Mouse (Mus musculus) hindbrain, embryonic 14.5 days (tissue): Measurements from ENCODE around the gene Raph1. TPM values are rescaled to one million over a fixed set of nuclear protein-coding genes. Genes with fewer than 3 reads are reported as not detected.
A peak's percentile ranks its signal among the peaks of the same experiment; 100 is the strongest.

ENCODE experiments used
- ATAC-seq: fragments of 200-750 bp; cut with Nextera tagmentation; 2 replicates; pipeline ENCODE4 v1.8.0; 2017; ENCODE audit warnings: moderate number of reproducible peaks, mild to moderate bottlenecking, moderate TSS enrichment, moderate library complexity; ENCODE audit not compliant: low FRiP score
- DNase-seq: peaks from one replicate; pipeline ENCODE4 v3.0.0-alpha.2; 2015; ENCODE audit warnings: low spot score
- H3K27ac ChIP-seq: fragments of 300-500 bp; sonication (generic); 2 replicates; pipeline ENCODE4 v1.5.1; 2014; ENCODE audit warnings: mild to moderate bottlenecking, moderate library complexity
- H3K27me3 ChIP-seq: fragments of 300-500 bp; sonication (generic); 2 replicates; pipeline ENCODE4 v1.6.1; 2014; ENCODE audit warnings: mild to moderate bottlenecking, low read length, mixed read lengths; ENCODE audit not compliant: control insufficient read depth, insufficient read depth
- H3K36me3 ChIP-seq: fragments of 300-500 bp; sonication (generic); replicated peaks from 2 replicates; pipeline ENCODE4 v1.6.1; 2014; ENCODE audit not compliant: control insufficient read depth, insufficient read depth
- H3K4me1 ChIP-seq: fragments of 300-500 bp; sonication (generic); replicated peaks from 2 replicates; pipeline ENCODE4 v1.6.1; 2014; ENCODE audit warnings: antibody characterized with exemption, low read length, mixed read lengths; ENCODE audit not compliant: control insufficient read depth, insufficient read depth
- H3K4me2 ChIP-seq: fragments of 300-500 bp; sonication (generic); replicated peaks from 2 replicates; pipeline ENCODE4 v1.6.1; 2014; ENCODE audit warnings: mild to moderate bottlenecking, moderate library complexity
- H3K4me3 ChIP-seq: fragments of 300-500 bp; sonication (generic); replicated peaks from 2 replicates; pipeline ENCODE4 v1.5.1; 2014; ENCODE audit warnings: mild to moderate bottlenecking, low read length
- H3K9ac ChIP-seq: fragments of 300-500 bp; sonication (generic); 2 replicates; pipeline ENCODE4 v1.6.1; 2014
- H3K9me3 ChIP-seq: fragments of 300-500 bp; sonication (generic); 2 replicates; pipeline ENCODE4 v1.6.1; 2016; ENCODE audit warnings: low read length; ENCODE audit not compliant: control insufficient read depth
- WGBS: fragments of 180-500 bp; shearing (Covaris S2); extraction: QIAGEN DNeasy Blood & Tissue Kit; methylation state at CpG from one replicate; pipeline ENCODE4 v1.1.7; 2014; 5-methylcytosine and 5-hydroxymethylcytosine counted together
- polyA plus RNA-seq: library from polyadenylated mRNA; unstranded; fragments of >200 nt; fragmentation: Nextera tagmentation; extraction: Ambion mirVana; gene quantifications from 2 replicates; pipeline ENCODE4 v1.2.1, GENCODE M21; 2014

The Raph1 gene
- polyA plus RNA-seq, 1 experiment from 2014 or later: 34.9 TPM

- WGBS: 90% methylated on average over 6 of the region's 6 CpGs
- ATAC-seq (no peak), DNase-seq (no peak)
- no peak overlapping the region for H3K27ac ChIP-seq
- no peaks in the 10 kb centered on the region for H3K9me3 ChIP-seq
- H3K4me3 ChIP-seq: no peak overlapping the region
- no peaks in the 10 kb centered on the region for H3K4me1 ChIP-seq
- no peak overlapping the region for H3K4me2 ChIP-seq
- peaks cover 59% of the 10 kb centered on the region for H3K36me3 ChIP-seq
- no peak overlapping the region for H3K9ac ChIP-seq
- H3K27me3 ChIP-seq: no peaks in the 10 kb centered on the region
Observed at GRCm38 (mm10) chr1:60530107-60530506, 36.8 kb downstream of the Raph1 start.

GRCm38 (mm10) chr1:60510584-60510983 lies 56.3 kb downstream of the Raph1 start:
- WGBS: 83% methylated on average over 2 of the region's 2 CpGs
- Histone ChIP-seq H3K27me3 (no peaks in the 10 kb centered on the region), H3K4me1 (no peaks in the 10 kb centered on the region), H3K4me2 (no peak overlapping the region), H3K4me3 (no peak overlapping the region), H3K36me3 (peaks cover 26% of the 10 kb centered on the region), H3K9me3 (no peaks in the 10 kb centered on the region), H3K27ac (no peak overlapping the region), H3K9ac (no peak overlapping the region)
- DNase-seq (no peak), ATAC-seq (no peak)

- Histone ChIP-seq H3K27me3 (no peaks in the 10 kb centered on the region), H3K9ac (no peak overlapping the region), H3K4me3 (no peak overlapping the region), H3K9me3 (no peaks in the 10 kb centered on the region), H3K27ac (no peak overlapping the region), H3K4me1 (no peaks in the 10 kb centered on the region), H3K36me3 (peaks cover 51% of the 10 kb centered on the region), H3K4me2 (no peak overlapping the region)
- WGBS: 73% methylated on average over 5 of the region's 5 CpGs
- DNase-seq (no peak), ATAC-seq (no peak)
Observed at GRCm38 (mm10) chr1:60503456-60503855, 63.4 kb downstream of the Raph1 start.

- no peak overlapping the region for H3K27ac ChIP-seq
- no peak for ATAC-seq
- no peaks in the 10 kb centered on the region for H3K9me3 ChIP-seq
- no peak overlapping the region for H3K4me3 ChIP-seq
- H3K36me3 ChIP-seq: peaks cover 91% of the 10 kb centered on the region
- no peaks in the 10 kb centered on the region for H3K27me3 ChIP-seq
- WGBS: 90% methylated on average over 6 of the region's 6 CpGs
- DNase-seq: no peak
- no peak overlapping the region for H3K9ac ChIP-seq
- no peaks in the 10 kb centered on the region for H3K4me1 ChIP-seq
- no peak overlapping the region for H3K4me2 ChIP-seq
Observed at GRCm38 (mm10) chr1:60493421-60493820, 73.5 kb downstream of the Raph1 start.

- Histone ChIP-seq H3K4me2 (no peak overlapping the region), H3K4me1 (no peaks in the 10 kb centered on the region), H3K36me3 (peaks cover 91% of the 10 kb centered on the region), H3K27me3 (no peaks in the 10 kb centered on the region), H3K4me3 (no peak overlapping the region), H3K9ac (no peak overlapping the region), H3K27ac (no peak overlapping the region), H3K9me3 (no peaks in the 10 kb centered on the region)
- DNase-seq: no peak
- 57% methylated on average over 5 of the region's 5 CpGs for WGBS
- no peak for ATAC-seq
Observed at GRCm38 (mm10) chr1:60492404-60492803, 74.5 kb downstream of the Raph1 start.

- DNase-seq: no peak
- Histone ChIP-seq H3K9ac (no peak overlapping the region), H3K4me3 (no peak overlapping the region), H3K4me1 (no peaks in the 10 kb centered on the region), H3K36me3 (peaks cover 84% of the 10 kb centered on the region), H3K9me3 (no peaks in the 10 kb centered on the region), H3K27ac (no peak overlapping the region), H3K4me2 (no peak overlapping the region), H3K27me3 (no peaks in the 10 kb centered on the region)
- ATAC-seq: no peak
- WGBS: 81% methylated on average over 4 of the region's 4 CpGs
Observed at GRCm38 (mm10) chr1:60490510-60490909, 76.4 kb downstream of the Raph1 start.

GRCm38 (mm10) chr1:60489660-60490059 lies 77.2 kb downstream of the Raph1 start:
- Histone ChIP-seq H3K36me3 (peaks cover 80% of the 10 kb centered on the region), H3K9me3 (no peaks in the 10 kb centered on the region), H3K9ac (no peak overlapping the region), H3K27ac (no peak overlapping the region), H3K4me2 (no peak overlapping the region), H3K27me3 (no peaks in the 10 kb centered on the region), H3K4me1 (no peaks in the 10 kb centered on the region), H3K4me3 (no peak overlapping the region)
- ATAC-seq (0 out of 2 replicates have a peak, but pooled peaks have one; percentile 8), DNase-seq (no peak)
- WGBS: 93% methylated on average over 2 of the region's 2 CpGs

GRCm38 (mm10) chr1:60488635-60489034 lies 78.3 kb downstream of the Raph1 start:
- peaks cover 75% of the 10 kb centered on the region for H3K36me3 ChIP-seq
- whole genome bisulfite sequencing: 87% methylated on average over 8 of the region's 8 CpGs
- H3K4me1 ChIP-seq: no peaks in the 10 kb centered on the region
- no peaks in the 10 kb centered on the region for H3K9me3 ChIP-seq
- no peak overlapping the region for H3K27ac ChIP-seq
- no peak overlapping the region for H3K4me3 ChIP-seq
- no peak overlapping the region for H3K9ac ChIP-seq
- H3K27me3 ChIP-seq: no peaks in the 10 kb centered on the region
- ATAC-seq (no peak), DNase-seq (no peak)
- no peak overlapping the region for H3K4me2 ChIP-seq

GRCm38 (mm10) chr1:60485649-60486048 lies 81.3 kb downstream of the Raph1 start:
- WGBS: 75% methylated on average over 3 of the region's 3 CpGs
- H3K36me3 ChIP-seq: peaks cover 57% of the 10 kb centered on the region

GRCm38 (mm10) chr1:60482881-60483280 lies 84.0 kb downstream of the Raph1 start:
- peaks cover 61% of the 10 kb centered on the region for H3K36me3 ChIP-seq
- no peak overlapping the region for H3K9ac ChIP-seq
- H3K27me3 ChIP-seq: no peaks in the 10 kb centered on the region
- no peaks in the 10 kb centered on the region for H3K9me3 ChIP-seq
- no peaks in the 10 kb centered on the region for H3K4me1 ChIP-seq
- no peak overlapping the region; the same call in 1 of the 2 replicates for H3K27ac ChIP-seq
- ATAC-seq: no peak
- no peak for DNase-seq
- H3K4me2 ChIP-seq: no peak overlapping the region
- 97% methylated on average over 1 of the region's 1 CpGs for WGBS
- H3K4me3 ChIP-seq: no peak overlapping the region

More at GRCm38 (mm10) chr1:60485649-60486048, 81.3 kb downstream of the Raph1 start:
- Histone ChIP-seq H3K9ac (no peak overlapping the region), H3K4me3 (no peak overlapping the region), H3K27me3 (no peaks in the 10 kb centered on the region), H3K4me1 (no peaks in the 10 kb centered on the region), H3K9me3 (no peaks in the 10 kb centered on the region), H3K27ac (no peak overlapping the region), H3K4me2 (no peak overlapping the region)
- DNase-seq: no peak
- no peak for ATAC-seq
